Mouse (Mus musculus): ENCODE measurements at regions not wholly inside any gene's neighbourhood (a gene's known extent, or its start where the extent isn't known, plus 50 kb on each side); places are given as distances from the start of the nearest gene placed in this dataset.

- TF ChIP-seq POLR2A (IDR thresholded peaks at IDR 0.05; ENCODE audit: insufficient read depth, low read depth, low read length) (no peak), CTCF (IDR thresholded peaks at IDR 0.05; ENCODE audit: insufficient read depth, low read depth, low read length) (no peak)
- H3K4me1 ChIP-seq (ENCODE audit: control insufficient read depth, insufficient read depth, low read length): peaks cover 10% of the 10 kb centered on the region
- H3K27ac ChIP-seq (ENCODE audit: insufficient read depth, low read depth, low read length): no peak overlapping the region
- no peak overlapping the region for H3K4me3 ChIP-seq (ENCODE audit: insufficient read depth, low read depth, low read length)
- 61% methylated on average over 8 of the region's 8 CpGs for WGBS
Observed at GRCm38 (mm10) chr11:113096209-113096608, 314.2 kb downstream of the Sox9 start.

- Histone ChIP-seq H3K4me3 (ENCODE audit: insufficient read depth, low read depth, low read length) (no peak overlapping the region), H3K4me1 (ENCODE audit: control insufficient read depth, insufficient read depth, low read length) (peaks cover 16% of the 10 kb centered on the region), H3K27ac (ENCODE audit: insufficient read depth, low read depth, low read length) (no peak overlapping the region)
- 97% methylated on average over 2 of the region's 2 CpGs for WGBS
- TF ChIP-seq CTCF (IDR thresholded peaks at IDR 0.05; ENCODE audit: insufficient read depth, low read depth, low read length) (no peak), POLR2A (IDR thresholded peaks at IDR 0.05; ENCODE audit: insufficient read depth, low read depth, low read length) (no peak)
Observed at GRCm38 (mm10) chr11:113098360-113098759, 316.3 kb downstream of the Sox9 start.

DNA sequence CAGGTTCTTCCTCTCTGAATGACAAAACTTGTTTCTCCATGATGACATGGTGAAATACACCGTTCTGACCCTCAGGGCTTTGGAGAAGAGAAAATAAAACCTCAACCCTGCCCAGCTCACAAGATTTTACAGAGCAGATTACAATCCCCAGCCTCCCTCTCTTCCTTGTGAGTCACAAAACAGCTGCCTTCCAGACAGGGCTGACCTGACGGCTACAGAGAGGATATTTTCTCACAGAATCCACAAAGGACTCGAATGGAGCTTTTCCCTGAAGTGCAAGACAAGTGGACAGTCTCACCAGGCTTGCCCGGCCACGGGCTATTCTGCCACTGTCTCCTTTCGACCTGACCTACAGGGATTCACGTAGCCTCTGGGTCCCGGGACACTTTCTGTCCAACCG is 318.8 kb downstream of the Sox9 start:
- H3K4me1 ChIP-seq (ENCODE audit: control insufficient read depth, insufficient read depth, low read length): peaks cover 23% of the 10 kb centered on the region
- no peak overlapping the region for H3K27ac ChIP-seq (ENCODE audit: insufficient read depth, low read depth, low read length)
- TF ChIP-seq CTCF (IDR thresholded peaks at IDR 0.05; ENCODE audit: insufficient read depth, low read depth, low read length) (no peak), POLR2A (IDR thresholded peaks at IDR 0.05; ENCODE audit: insufficient read depth, low read depth, low read length) (no peak)
- no peak overlapping the region for H3K4me3 ChIP-seq (ENCODE audit: insufficient read depth, low read depth, low read length)
- 43% methylated on average over 9 of the region's 9 CpGs for WGBS

- 62% methylated on average over 11 of the region's 11 CpGs for WGBS
Observed at GRCm38 (mm10) chr11:113101534-113101933, 319.5 kb downstream of the Sox9 start.

DNA sequence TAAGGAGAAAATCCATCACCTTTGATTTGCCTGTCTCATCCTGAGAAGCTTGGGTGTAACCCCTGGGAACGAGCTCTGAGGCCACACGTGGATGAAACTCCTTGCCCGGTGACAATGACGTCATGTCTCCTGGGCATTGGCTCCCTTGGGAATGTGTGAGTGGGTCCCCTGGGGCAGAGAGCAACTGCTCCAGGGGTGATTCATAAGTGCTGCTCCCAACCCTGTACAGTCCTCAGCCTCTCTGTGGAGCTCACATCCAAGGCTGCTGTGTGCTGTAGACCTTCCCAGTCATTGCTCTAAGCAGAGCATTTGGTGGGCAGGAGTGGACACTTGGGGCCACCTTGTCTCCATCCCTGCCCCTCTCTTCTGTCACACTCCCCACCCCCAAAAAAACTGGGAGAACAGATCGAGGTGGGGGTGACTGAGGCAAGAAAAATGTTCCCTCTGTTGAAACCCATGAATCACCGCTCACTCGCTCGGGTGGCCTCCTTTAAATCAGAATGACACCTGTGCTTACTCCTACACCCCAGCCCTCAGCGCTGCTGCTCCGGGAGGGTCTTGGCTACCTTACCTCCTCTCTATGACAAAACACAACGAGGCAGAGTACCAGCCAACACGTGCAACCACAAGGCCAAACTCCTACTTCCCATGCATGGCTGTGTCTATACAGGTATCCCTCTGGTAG is 321.3 kb downstream of the Sox9 start:
- no peak overlapping the region for H3K4me3 ChIP-seq (ENCODE audit: insufficient read depth, low read depth, low read length)
- WGBS: 81% methylated on average over 12 of the region's 12 CpGs
- peaks cover 35% of the 10 kb centered on the region for H3K4me1 ChIP-seq (ENCODE audit: control insufficient read depth, insufficient read depth, low read length)
- no peak overlapping the region for H3K27ac ChIP-seq (ENCODE audit: insufficient read depth, low read depth, low read length)
- TF ChIP-seq CTCF (IDR thresholded peaks at IDR 0.05; ENCODE audit: insufficient read depth, low read depth, low read length) (no peak), POLR2A (IDR thresholded peaks at IDR 0.05; ENCODE audit: insufficient read depth, low read depth, low read length) (no peak)

More at GRCm38 (mm10) chr11:113101534-113101933, 319.5 kb downstream of the Sox9 start:
- Histone ChIP-seq H3K27ac (ENCODE audit: insufficient read depth, low read depth, low read length) (no peak overlapping the region), H3K4me3 (ENCODE audit: insufficient read depth, low read depth, low read length) (no peak overlapping the region), H3K4me1 (ENCODE audit: control insufficient read depth, insufficient read depth, low read length) (peaks cover 24% of the 10 kb centered on the region)
- no peak for TF ChIP-seq POLR2A (IDR thresholded peaks at IDR 0.05; ENCODE audit: insufficient read depth, low read depth, low read length)
- no peak for TF ChIP-seq CTCF (IDR thresholded peaks at IDR 0.05; ENCODE audit: insufficient read depth, low read depth, low read length)

DNA sequence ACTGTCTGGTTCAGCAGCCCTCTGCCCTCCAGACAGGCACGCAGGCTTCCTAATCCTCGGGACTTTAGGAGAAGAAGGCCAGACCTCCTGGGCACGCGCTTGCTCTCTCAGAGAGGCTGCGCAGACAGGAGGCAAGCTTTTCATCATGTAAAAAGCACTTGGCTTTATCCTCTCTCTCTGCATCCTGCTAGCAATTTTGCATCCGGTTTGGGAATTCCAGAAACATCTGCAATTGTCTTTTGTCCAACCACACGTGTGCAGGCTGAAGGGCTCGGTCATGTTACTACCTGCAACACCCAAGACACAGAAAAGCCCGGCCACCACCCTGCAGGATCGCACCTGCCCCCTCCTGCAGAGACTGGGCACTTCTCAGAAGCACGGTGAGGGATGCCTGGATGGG is 323.3 kb downstream of the Sox9 start:
- peaks cover 34% of the 10 kb centered on the region for H3K4me1 ChIP-seq (ENCODE audit: control insufficient read depth, insufficient read depth, low read length)
- no peak for TF ChIP-seq CTCF (IDR thresholded peaks at IDR 0.05; ENCODE audit: insufficient read depth, low read depth, low read length)
- TF ChIP-seq POLR2A (IDR thresholded peaks at IDR 0.05; ENCODE audit: insufficient read depth, low read depth, low read length): no peak
- H3K4me3 ChIP-seq (ENCODE audit: insufficient read depth, low read depth, low read length): no peak overlapping the region
- WGBS: 81% methylated on average over 11 of the region's 11 CpGs
- no peak overlapping the region for H3K27ac ChIP-seq (ENCODE audit: insufficient read depth, low read depth, low read length)

DNA sequence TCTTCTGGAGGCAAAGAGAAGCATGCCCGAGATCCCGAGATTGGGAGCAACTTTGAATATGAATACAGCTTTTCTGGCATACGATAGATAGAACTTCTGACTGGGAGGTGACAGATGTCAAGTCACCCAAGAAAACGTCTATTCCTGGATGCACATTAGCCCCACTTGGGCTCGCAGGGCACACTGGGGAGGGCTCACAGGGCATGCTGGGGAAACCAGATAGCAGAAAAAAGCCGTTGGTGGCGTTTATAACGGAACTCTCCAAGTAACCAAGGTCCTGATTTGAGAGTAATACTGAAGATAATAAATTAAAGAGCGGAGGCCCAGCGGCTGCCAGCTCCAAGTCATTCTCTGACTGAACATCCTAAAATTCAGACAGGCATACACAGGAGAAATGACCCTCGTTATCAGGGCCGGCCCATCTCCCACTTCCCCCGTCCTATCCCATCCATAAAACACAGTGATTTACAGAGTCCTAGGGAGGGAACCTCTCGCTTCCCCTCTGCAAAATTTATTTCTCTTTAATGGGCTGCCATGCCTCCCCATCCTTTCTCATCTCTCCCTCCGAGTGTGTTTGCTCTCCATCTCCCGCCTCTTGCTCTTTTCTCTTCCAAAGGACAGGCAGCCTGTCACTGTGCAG is 325.3 kb downstream of the Sox9 start:
- TF ChIP-seq CTCF (IDR thresholded peaks at IDR 0.05; ENCODE audit: insufficient read depth, low read depth, low read length) (no peak), POLR2A (IDR thresholded peaks at IDR 0.05; ENCODE audit: insufficient read depth, low read depth, low read length) (no peak)
- Histone ChIP-seq H3K27ac (ENCODE audit: insufficient read depth, low read depth, low read length) (no peak overlapping the region), H3K4me1 (ENCODE audit: control insufficient read depth, insufficient read depth, low read length) (peaks cover 26% of the 10 kb centered on the region), H3K4me3 (ENCODE audit: insufficient read depth, low read depth, low read length) (no peak overlapping the region)
- WGBS: 65% methylated on average over 16 of the region's 16 CpGs

DNA sequence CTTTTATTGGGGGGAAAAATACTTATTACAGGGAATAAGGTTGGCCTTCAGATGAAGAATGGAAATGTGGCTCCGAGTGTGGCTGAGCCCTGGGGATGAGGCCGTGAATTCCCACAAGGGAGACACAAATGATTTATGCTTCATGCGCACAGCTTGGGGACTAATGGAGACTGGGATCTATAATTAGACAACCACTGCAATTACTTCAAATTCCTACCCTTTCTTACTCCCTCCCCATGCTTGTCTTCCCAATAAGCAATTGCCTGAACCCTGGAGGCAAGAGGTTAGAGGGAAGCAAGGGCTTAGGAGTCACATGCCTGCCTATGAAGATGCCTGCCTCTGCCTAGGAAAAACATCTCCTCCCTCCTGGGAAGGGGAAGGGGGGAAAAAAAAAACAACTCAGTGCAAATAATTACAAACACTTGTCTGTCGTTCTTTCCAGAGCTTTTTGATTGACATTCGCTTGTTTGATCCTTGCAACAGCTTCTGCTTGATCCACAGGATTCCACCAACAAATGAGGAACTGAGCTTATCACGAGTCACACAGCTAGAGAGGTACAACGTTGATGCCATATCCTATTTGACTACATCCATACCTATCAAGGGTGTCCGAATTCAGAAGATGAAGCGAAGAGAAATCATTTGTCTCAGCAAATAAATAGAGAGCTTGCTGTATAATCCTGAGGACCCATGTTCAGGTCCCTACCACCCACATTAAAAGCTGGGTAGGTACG is 326.1 kb downstream of the Sox9 start:
- Histone ChIP-seq H3K27ac (ENCODE audit: insufficient read depth, low read depth, low read length) (no peak overlapping the region), H3K4me1 (ENCODE audit: control insufficient read depth, insufficient read depth, low read length) (peaks cover 24% of the 10 kb centered on the region), H3K4me3 (ENCODE audit: insufficient read depth, low read depth, low read length) (no peak overlapping the region)
- WGBS: 66% methylated on average over 10 of the region's 10 CpGs
- TF ChIP-seq POLR2A (IDR thresholded peaks at IDR 0.05; ENCODE audit: insufficient read depth, low read depth, low read length): no peak
- no peak for TF ChIP-seq CTCF (IDR thresholded peaks at IDR 0.05; ENCODE audit: insufficient read depth, low read depth, low read length)

DNA sequence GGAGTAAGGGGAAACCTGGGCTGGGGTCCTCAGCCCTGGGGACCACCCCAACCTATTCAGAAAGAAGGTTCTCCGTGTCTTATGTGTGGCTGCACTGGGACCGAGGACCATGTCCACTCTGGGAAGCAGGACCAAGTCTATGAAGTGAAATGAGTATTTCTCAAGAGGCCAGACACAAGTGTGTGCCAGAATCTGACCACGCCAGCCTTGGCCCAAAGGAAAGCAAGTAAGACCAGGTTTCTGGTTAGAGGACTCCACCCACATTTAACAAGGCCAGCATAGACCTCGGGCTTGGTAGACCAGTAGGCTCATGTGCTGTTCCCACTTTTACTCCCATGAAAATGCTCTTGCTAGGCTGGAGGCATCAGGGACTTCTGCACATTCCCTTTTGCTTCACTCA is 327.1 kb downstream of the Sox9 start:
- 91% methylated on average over 4 of the region's 4 CpGs for WGBS

More for the DNA sequence above, 327.1 kb downstream of the Sox9 start:
- no peak overlapping the region for H3K4me3 ChIP-seq (ENCODE audit: insufficient read depth, low read depth, low read length)
- peaks cover 20% of the 10 kb centered on the region for H3K4me1 ChIP-seq (ENCODE audit: control insufficient read depth, insufficient read depth, low read length)
- TF ChIP-seq POLR2A (IDR thresholded peaks at IDR 0.05; ENCODE audit: insufficient read depth, low read depth, low read length): no peak
- H3K27ac ChIP-seq (ENCODE audit: insufficient read depth, low read depth, low read length): no peak overlapping the region

Measured in olfactory bulb, adult 2 months (tissue).